Mouse (Mus musculus) embryonic facial prominence, embryonic 14.5 days (tissue): ENCODE measurements around the gene Qprt. TPM values are rescaled to one million over a fixed set of nuclear protein-coding genes. Genes with fewer than 3 reads are reported as not detected.

ENCODE experiments used
- ATAC-seq: fragments of 200-750 bp; cut with Nextera tagmentation; 2 replicates; pipeline ENCODE4 v1.8.0; 2017; ENCODE audit warnings: low read depth, moderate number of reproducible peaks, moderate TSS enrichment
- DNase-seq: peaks from one replicate; pipeline ENCODE4 v3.0.0-alpha.2; 2015; ENCODE audit warnings: low spot score
- H3K27ac ChIP-seq: fragments of 300-500 bp; sonication (generic); replicated peaks from 2 replicates; pipeline ENCODE4 v1.5.1; 2014; ENCODE audit warnings: low read depth, mild to moderate bottlenecking, low read length, moderate library complexity
- H3K27me3 ChIP-seq: fragments of 300-500 bp; sonication (generic); replicated peaks from 2 replicates; pipeline ENCODE4 v1.6.1; 2014; ENCODE audit warnings: low read length; ENCODE audit not compliant: control insufficient read depth, insufficient read depth
- H3K36me3 ChIP-seq: fragments of 300-500 bp; sonication (generic); 2 replicates; pipeline ENCODE4 v1.6.1; 2014; ENCODE audit warnings: low read length, mixed read lengths; ENCODE audit not compliant: control insufficient read depth, insufficient read depth
- H3K4me1 ChIP-seq: fragments of 300-500 bp; sonication (generic); 2 replicates; pipeline ENCODE4 v1.6.1; 2014; ENCODE audit warnings: antibody characterized with exemption, low read length; ENCODE audit not compliant: control insufficient read depth, insufficient read depth
- H3K4me2 ChIP-seq: fragments of 300-500 bp; sonication (generic); 2 replicates; pipeline ENCODE4 v1.6.1; 2014; ENCODE audit warnings: low read depth, mild to moderate bottlenecking, low read length, moderate library complexity, mixed read lengths
- H3K4me3 ChIP-seq: fragments of 300-500 bp; sonication (generic); 2 replicates; pipeline ENCODE4 v1.5.1; 2014; ENCODE audit warnings: low read depth, mild to moderate bottlenecking, low read length
- H3K9ac ChIP-seq: fragments of 300-500 bp; sonication (generic); 2 replicates; pipeline ENCODE4 v1.6.1; 2014; ENCODE audit warnings: low read depth, mild to moderate bottlenecking, low read length, moderate library complexity, mixed read lengths
- H3K9me3 ChIP-seq: fragments of 300-500 bp; sonication (generic); 2 replicates; pipeline ENCODE4 v1.6.1; 2016; ENCODE audit warnings: low read length; ENCODE audit not compliant: control insufficient read depth
- WGBS: fragments of 180-500 bp; shearing (Covaris S2); extraction: QIAGEN DNeasy Blood & Tissue Kit; methylation state at CpG from one replicate; pipeline ENCODE4 v1.1.7; 2014; 5-methylcytosine and 5-hydroxymethylcytosine counted together
- polyA plus RNA-seq: library from polyadenylated mRNA; unstranded; fragments of >200 nt; fragmentation: Nextera tagmentation; extraction: Ambion mirVana; gene quantifications from 2 replicates; pipeline ENCODE4 v1.2.1, GENCODE M21; 2014

Qprt gene
- polyA plus RNA-seq, 1 experiment from 2014 or later, result 6.8 TPM

DNA sequence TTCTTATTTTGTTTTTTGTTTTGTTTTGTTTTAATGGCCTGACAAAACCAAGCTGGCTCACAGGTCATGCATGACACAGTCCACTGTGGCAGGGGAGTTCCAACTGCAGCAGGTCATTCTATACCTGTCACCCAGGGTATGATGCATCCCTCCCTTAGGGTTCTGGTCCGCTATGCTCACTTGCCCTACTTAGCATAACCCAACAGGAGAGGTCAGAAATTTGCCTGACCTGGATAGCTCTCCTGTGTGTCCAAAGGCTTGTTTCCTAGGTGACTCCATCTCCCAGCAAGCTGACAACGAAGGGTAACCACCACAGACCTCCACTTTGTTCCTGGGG is 24.2 kb upstream of the Qprt start:
- no peak for DNase-seq
- no peaks in the 10 kb centered on the region for H3K4me1 ChIP-seq
- H3K27me3 ChIP-seq, result no peaks in the 10 kb centered on the region; the same call in 1 of the 2 replicates
- no peak overlapping the region for H3K9ac ChIP-seq
- H3K4me2 ChIP-seq, result no peak overlapping the region
- no peak for ATAC-seq
- no peak overlapping the region for H3K27ac ChIP-seq
- H3K4me3 ChIP-seq, result no peak overlapping the region
- no peaks in the 10 kb centered on the region for H3K9me3 ChIP-seq
- no peaks in the 10 kb centered on the region for H3K36me3 ChIP-seq
- WGBS, result 53% methylated on average over 2 of the region's 2 CpGs

DNA sequence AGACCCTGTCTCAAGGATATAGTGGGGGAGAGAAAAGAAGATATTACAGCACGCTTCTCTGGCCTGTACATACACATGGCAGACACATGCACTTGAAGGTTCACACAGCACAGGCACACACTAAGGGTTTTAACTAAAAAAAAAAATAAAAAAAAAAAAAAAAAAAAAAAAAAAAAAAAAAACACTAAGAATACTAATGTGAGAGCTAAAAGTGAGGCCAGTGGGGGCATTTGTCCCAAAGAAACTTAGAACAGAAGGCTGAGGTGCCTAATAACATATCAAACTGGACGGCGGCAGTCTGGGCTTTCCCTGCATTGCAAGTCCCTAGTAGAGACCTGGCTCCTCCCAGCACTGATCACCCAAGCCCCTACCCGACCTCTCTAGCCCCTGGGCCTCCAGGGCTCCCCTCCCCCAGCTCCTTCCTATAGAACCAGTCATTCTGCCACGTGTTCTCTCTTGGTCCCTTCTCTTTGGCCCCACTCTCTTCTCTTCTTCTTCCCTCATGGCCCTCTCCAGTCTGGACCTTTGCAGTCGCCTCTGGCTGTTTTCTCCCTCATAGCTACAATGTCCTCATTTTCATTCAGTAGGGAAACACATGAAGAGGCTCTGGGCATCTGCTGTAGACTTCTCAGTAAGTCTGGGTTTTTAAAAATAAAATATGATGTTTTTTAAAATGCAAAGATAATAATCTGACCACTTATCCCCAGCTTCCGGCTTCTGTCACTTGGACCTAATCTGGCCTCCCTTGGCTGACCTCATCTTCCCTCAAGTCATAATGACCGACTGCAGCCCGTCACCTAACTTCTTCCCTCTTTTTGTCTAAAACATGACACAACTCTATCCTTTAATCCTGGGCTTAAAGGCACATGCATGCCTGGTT is 23.6 kb upstream of the Qprt start:
- Histone ChIP-seq H3K4me2 (no peak overlapping the region), H3K27me3 (no peaks in the 10 kb centered on the region), H3K9me3 (no peaks in the 10 kb centered on the region), H3K4me3 (no peak overlapping the region), H3K9ac (no peak overlapping the region), H3K36me3 (no peaks in the 10 kb centered on the region), H3K27ac (no peak overlapping the region), H3K4me1 (no peaks in the 10 kb centered on the region)
- DNase-seq (no peak), ATAC-seq (no peak)
- 51% methylated on average over 9 of the region's 9 CpGs for WGBS

DNA sequence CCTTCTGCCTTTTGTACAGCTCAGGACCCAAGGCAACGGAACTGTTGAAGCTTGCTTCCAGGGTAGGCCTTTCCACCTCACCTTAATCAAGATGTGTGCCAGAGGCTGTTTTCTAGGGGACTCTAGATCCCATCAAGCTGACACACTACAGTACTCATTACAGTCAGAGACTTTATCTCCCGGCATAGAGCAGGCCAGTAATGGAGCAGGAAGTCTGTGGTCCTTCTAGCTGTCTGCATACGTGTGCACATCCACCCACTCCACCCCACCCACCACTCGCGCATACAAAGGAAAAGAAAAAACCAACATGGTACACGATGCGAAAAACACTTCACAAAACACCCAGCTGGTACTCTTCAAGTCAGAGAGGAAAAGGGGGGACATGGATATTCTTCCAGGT is 22.4 kb upstream of the Qprt start:
- no peaks in the 10 kb centered on the region for H3K9me3 ChIP-seq
- WGBS, result 86% methylated on average over 7 of the region's 7 CpGs
- no peak for ATAC-seq
- H3K4me2 ChIP-seq, result no peak overlapping the region
- H3K9ac ChIP-seq, result no peak overlapping the region
- no peak overlapping the region for H3K4me3 ChIP-seq
- H3K27ac ChIP-seq, result no peak overlapping the region
- H3K27me3 ChIP-seq, result no peaks in the 10 kb centered on the region
- DNase-seq, result no peak
- H3K36me3 ChIP-seq, result no peaks in the 10 kb centered on the region
- no peaks in the 10 kb centered on the region for H3K4me1 ChIP-seq

DNA sequence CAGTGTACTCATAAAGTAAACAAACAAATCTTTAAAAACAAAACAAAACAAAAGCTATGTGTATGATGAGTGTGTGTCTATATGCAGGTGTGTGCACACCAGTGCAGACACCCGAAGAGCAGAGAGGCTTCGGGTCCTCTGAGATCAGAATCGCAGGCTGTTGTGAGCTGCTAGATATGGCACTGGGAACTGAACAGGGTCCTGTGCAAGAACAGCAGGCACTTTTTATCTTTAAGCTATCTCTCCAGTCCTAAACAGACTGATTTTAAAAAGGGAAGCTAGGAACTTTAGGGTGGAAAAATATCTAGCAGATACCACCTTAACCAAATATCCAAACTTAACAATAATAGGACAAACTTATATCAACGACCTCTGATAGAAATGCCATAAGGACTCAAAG is 20.6 kb upstream of the Qprt start:
- H3K27ac ChIP-seq, result no peak overlapping the region
- no peaks in the 10 kb centered on the region for H3K4me1 ChIP-seq
- H3K9ac ChIP-seq, result no peak overlapping the region
- H3K4me3 ChIP-seq, result no peak overlapping the region
- WGBS, result 87% methylated on average over 4 of the region's 4 CpGs
- ATAC-seq, result no peak
- no peak for DNase-seq
- no peaks in the 10 kb centered on the region for H3K9me3 ChIP-seq
- H3K36me3 ChIP-seq, result no peaks in the 10 kb centered on the region
- no peaks in the 10 kb centered on the region for H3K27me3 ChIP-seq
- no peak overlapping the region for H3K4me2 ChIP-seq

DNA sequence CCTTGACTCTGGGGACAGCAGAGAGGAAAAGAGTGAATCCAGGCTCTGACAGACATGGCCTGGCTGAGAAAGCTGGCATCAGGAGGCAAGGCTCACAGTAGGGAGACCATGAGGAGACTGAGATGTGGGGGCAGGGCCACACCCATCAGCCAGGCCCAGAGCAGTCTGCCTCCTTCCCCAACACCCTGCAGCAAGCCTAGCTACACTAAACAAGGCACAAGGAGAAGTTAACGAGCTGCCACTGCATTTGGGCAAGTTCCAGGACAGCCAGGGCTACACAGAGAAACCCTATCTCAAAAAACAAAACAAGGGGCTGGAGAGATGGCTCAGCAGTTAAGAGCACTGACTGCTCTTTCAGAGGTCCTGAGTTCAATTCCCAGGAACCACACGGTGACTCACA is 20.2 kb upstream of the Qprt start:
- no peak overlapping the region for H3K27ac ChIP-seq
- no peak overlapping the region for H3K4me2 ChIP-seq
- H3K9me3 ChIP-seq, result no peaks in the 10 kb centered on the region
- H3K9ac ChIP-seq, result no peak overlapping the region
- DNase-seq (no peak), ATAC-seq (no peak)
- H3K4me1 ChIP-seq, result no peaks in the 10 kb centered on the region
- H3K4me3 ChIP-seq, result no peak overlapping the region
- no peaks in the 10 kb centered on the region for H3K36me3 ChIP-seq
- 37% methylated on average over 2 of the region's 2 CpGs for WGBS
- no peaks in the 10 kb centered on the region for H3K27me3 ChIP-seq

DNA sequence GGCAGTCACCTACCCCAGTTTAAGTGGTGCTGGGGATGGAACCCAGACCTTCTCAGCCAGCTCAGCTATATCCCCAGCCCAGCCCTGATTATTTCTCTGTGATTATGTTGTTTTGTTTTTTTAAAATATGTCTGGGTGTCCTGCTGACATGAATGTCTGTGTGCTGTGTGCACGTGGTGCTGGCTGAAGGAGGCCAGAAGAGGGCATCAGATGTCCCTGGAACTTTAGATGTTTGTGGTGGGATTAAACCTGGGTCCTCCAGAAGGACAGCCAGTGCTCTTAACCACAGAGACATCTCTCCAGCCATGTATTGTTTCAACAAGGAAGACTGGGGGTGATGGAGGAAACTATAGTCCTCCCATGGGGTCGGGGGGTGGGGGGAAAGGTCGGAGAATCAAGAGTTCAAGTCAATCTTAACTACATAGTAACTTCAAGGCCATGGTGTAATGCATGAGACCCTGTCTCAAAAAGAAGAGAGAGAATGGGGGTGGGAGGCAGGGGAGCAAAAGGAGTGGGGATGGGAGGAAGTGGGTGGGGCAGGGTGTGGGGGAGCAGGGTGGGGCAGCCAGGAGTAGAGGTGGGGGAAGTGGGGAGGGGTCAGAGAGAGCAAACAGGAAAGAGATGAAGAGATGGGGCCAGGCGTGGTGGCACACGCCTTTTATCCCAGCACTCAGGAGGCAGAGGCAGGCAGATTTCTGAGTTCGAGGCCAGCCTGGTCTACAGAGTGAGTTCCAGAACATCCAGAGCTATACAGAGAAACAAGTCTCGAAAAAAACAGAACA is 18.8 kb upstream of the Qprt start:
- Histone ChIP-seq H3K27ac (no peak overlapping the region), H3K4me1 (no peaks in the 10 kb centered on the region), H3K36me3 (no peaks in the 10 kb centered on the region), H3K4me3 (no peak overlapping the region), H3K9ac (no peak overlapping the region), H3K27me3 (no peaks in the 10 kb centered on the region), H3K9me3 (no peaks in the 10 kb centered on the region), H3K4me2 (no peak overlapping the region)
- no peak for ATAC-seq
- WGBS, result 65% methylated on average over 7 of the region's 7 CpGs
- DNase-seq, result no peak

DNA sequence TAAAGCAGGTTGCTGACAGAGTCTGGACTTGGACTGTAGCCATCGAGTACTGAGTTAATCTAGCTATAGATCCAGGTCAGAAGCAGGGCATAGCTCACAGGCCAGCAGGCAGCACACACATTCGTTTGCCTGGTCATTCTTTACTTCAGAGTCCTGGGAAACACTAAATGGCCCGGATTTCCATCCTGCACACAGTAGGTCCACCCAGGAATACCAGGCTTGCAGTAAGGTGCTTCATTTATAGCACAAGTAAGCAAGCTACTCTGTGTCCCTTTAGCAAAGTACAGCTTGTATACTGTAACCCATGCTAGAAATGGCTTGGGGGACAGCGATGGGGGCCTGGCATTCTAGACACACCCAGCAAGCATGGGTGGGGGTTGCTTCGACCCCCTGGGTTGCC is 17.5 kb upstream of the Qprt start:
- no peak for DNase-seq
- H3K4me1 ChIP-seq, result no peaks in the 10 kb centered on the region
- H3K4me2 ChIP-seq, result no peak overlapping the region
- no peak overlapping the region for H3K9ac ChIP-seq
- H3K27me3 ChIP-seq, result no peaks in the 10 kb centered on the region
- no peak for ATAC-seq
- H3K4me3 ChIP-seq, result no peak overlapping the region
- WGBS, result 48% methylated on average over 5 of the region's 5 CpGs
- H3K36me3 ChIP-seq, result no peaks in the 10 kb centered on the region
- no peaks in the 10 kb centered on the region for H3K9me3 ChIP-seq
- no peak overlapping the region for H3K27ac ChIP-seq

DNA sequence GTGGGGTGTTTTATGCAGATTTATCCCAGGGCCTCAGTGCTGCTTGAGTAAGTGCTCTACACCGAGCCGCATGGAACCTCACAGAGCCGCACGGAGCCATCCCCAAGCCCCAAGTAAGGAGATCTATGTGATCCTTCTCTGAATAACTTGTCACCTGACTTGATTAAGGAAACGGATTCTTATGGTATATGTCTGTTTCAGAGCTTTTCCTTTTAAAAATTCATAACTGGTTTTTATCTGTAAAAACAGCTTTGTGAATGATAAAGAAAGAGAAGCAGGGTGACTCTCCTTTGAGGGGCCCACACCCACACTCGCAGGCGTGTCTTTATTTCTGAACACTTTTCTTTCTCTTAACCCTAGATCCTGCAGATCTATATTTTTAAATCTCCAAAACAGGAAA is 17.1 kb upstream of the Qprt start:
- DNase-seq (no peak), ATAC-seq (no peak)
- WGBS, result 89% methylated on average over 7 of the region's 7 CpGs
- H3K27me3 ChIP-seq, result no peaks in the 10 kb centered on the region
- H3K36me3 ChIP-seq, result no peaks in the 10 kb centered on the region
- H3K4me2 ChIP-seq, result no peak overlapping the region
- no peaks in the 10 kb centered on the region for H3K4me1 ChIP-seq
- no peak overlapping the region for H3K27ac ChIP-seq
- no peak overlapping the region for H3K4me3 ChIP-seq
- no peak overlapping the region for H3K9ac ChIP-seq
- H3K9me3 ChIP-seq, result no peaks in the 10 kb centered on the region
